Mouse (Mus musculus) limb, embryonic 11.5 days (tissue): ENCODE results near the gene Bod1l. TPM values are rescaled to one million over a fixed set of nuclear protein-coding genes. Genes with fewer than 3 reads are reported as not detected.

Source experiments
- ATAC-seq: fragments of 200-750 bp; cut with Nextera tagmentation; 2 replicates; pipeline ENCODE4 v1.8.0; 2017; ENCODE audit warnings: low read depth; ENCODE audit not compliant: insufficient number of reproducible peaks, low FRiP score, low TSS enrichment
- DNase-seq: peaks from one replicate; pipeline ENCODE4 v3.0.0-alpha.2; 2015; ENCODE audit warnings: low spot score
- H3K27ac ChIP-seq: fragments of 300-500 bp; sonication (generic); replicated peaks from 2 replicates; pipeline ENCODE4 v1.5.1; 2014; ENCODE audit warnings: low read depth, mild to moderate bottlenecking, low read length
- H3K27me3 ChIP-seq: fragments of 300-500 bp; sonication (generic); 2 replicates; pipeline ENCODE4 v1.6.1; 2014; ENCODE audit warnings: mild to moderate bottlenecking, low read length, mixed read lengths; ENCODE audit not compliant: control insufficient read depth, insufficient read depth
- H3K36me3 ChIP-seq: fragments of 300-500 bp; sonication (generic); 2 replicates; pipeline ENCODE4 v1.6.1; 2014; ENCODE audit warnings: mild to moderate bottlenecking, low read length, moderate library complexity, mixed read lengths; ENCODE audit not compliant: control insufficient read depth, insufficient read depth
- H3K4me1 ChIP-seq: fragments of 300-500 bp; sonication (generic); 2 replicates; pipeline ENCODE4 v1.6.1; 2014; ENCODE audit warnings: low read length, mixed read lengths; ENCODE audit not compliant: control insufficient read depth, insufficient read depth
- H3K4me2 ChIP-seq: fragments of 300-500 bp; sonication (generic); 2 replicates; pipeline ENCODE4 v1.6.1; 2014; ENCODE audit warnings: low read depth, mild to moderate bottlenecking, moderate library complexity; ENCODE audit not compliant: severe bottlenecking
- H3K4me3 ChIP-seq: fragments of 300-500 bp; sonication (generic); 2 replicates; pipeline ENCODE4 v1.5.1; 2014; ENCODE audit warnings: low read depth, low read length
- H3K9ac ChIP-seq: fragments of 300-500 bp; sonication (generic); 2 replicates; pipeline ENCODE4 v1.6.1; 2014; ENCODE audit warnings: mild to moderate bottlenecking, low read length
- H3K9me3 ChIP-seq: fragments of 300-500 bp; sonication (generic); 2 replicates; pipeline ENCODE4 v1.6.1; 2016; ENCODE audit warnings: low read length; ENCODE audit not compliant: control insufficient read depth
- WGBS: fragments of 180-500 bp; shearing (Covaris S2); extraction: QIAGEN DNeasy Blood & Tissue Kit; methylation state at CpG from one replicate; pipeline ENCODE4 v1.1.7; 2014; 5-methylcytosine and 5-hydroxymethylcytosine counted together
- polyA plus RNA-seq: library from polyadenylated mRNA; unstranded; fragments of >200 nt; fragmentation: Nextera tagmentation; extraction: Ambion mirVana; gene quantifications from 2 replicates; pipeline ENCODE4 v1.2.1, GENCODE M21; 2014

Bod1l gene
- polyA plus RNA-seq, 1 experiment from 2014 or later: 24.2 TPM

- Histone ChIP-seq H3K36me3 (peaks cover 15% of the 10 kb centered on the region), H3K9me3 (no peaks in the 10 kb centered on the region), H3K4me1 (no peaks in the 10 kb centered on the region), H3K27ac (no peak overlapping the region), H3K4me2 (no peak overlapping the region), H3K27me3 (no peaks in the 10 kb centered on the region), H3K4me3 (no peak overlapping the region), H3K9ac (no peak overlapping the region)
- ATAC-seq: no peak
- no peak for DNase-seq
- 61% methylated on average over 6 of the region's 6 CpGs for WGBS
Measured at GRCm38 (mm10) chr5:41788877-41789276, 55.2 kb downstream of the Bod1l start.

DNA sequence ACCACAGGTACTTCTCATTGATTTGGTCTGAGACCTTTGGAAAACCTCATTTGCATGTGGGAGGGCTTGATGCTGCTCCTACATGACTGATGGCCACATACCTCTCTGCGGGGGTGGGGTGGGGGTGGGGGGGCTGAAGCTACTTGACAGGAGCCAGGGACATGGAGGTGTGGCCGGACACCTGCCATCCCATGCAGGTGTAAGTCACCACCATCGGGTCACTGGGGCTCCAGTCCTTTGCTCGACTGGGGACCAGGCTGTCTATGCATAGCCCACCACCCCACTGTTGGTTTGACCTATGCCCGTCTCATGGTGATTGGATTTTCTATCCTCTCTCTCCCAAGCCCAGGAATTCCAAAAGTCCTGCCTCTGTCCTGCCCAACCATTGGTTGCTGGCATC, 62.2 kb downstream of the Bod1l start:
- H3K4me3 ChIP-seq: no peak overlapping the region
- ATAC-seq (peak; percentile 51), DNase-seq (no peak)
- no peak overlapping the region for H3K9ac ChIP-seq
- H3K36me3 ChIP-seq: peaks cover 7% of the 10 kb centered on the region; the same call in 1 of the 2 replicates
- no peaks in the 10 kb centered on the region for H3K27me3 ChIP-seq
- no peak overlapping the region for H3K4me2 ChIP-seq
- no peaks in the 10 kb centered on the region for H3K4me1 ChIP-seq
- 86% methylated on average over 5 of the region's 5 CpGs for WGBS
- H3K27ac ChIP-seq: no peak overlapping the region
- no peaks in the 10 kb centered on the region for H3K9me3 ChIP-seq

DNA sequence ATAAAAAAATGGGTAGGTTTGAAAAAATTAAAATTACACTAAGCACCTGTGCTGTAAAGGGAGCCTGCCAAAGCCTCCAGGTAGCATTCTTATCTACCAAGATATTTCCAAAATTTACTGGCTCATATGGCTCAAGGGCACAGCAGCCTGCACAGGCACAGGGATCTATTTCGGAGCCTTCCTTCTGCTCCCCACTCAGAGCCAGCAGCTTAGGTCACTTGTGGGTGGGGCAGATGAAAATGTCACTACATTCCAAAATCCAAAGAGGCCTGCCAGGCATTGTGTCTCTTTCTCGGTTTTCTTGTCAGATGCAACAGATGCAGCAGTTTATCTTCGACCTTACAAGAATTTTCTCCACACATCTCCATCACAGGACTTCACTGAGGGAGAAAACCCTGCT, 64.1 kb downstream of the Bod1l start:
- Histone ChIP-seq H3K9ac (no peak overlapping the region), H3K4me2 (no peak overlapping the region), H3K9me3 (no peaks in the 10 kb centered on the region), H3K4me1 (no peaks in the 10 kb centered on the region), H3K36me3 (no peaks in the 10 kb centered on the region), H3K4me3 (no peak overlapping the region), H3K27me3 (no peaks in the 10 kb centered on the region), H3K27ac (no peak overlapping the region)
- DNase-seq (no peak), ATAC-seq (no peak)
- WGBS: 80% methylated on average over 3 of the region's 3 CpGs

- no peaks in the 10 kb centered on the region for H3K4me1 ChIP-seq
- H3K4me2 ChIP-seq: no peak overlapping the region
- no peak overlapping the region for H3K27ac ChIP-seq
- no peaks in the 10 kb centered on the region for H3K9me3 ChIP-seq
- 24% methylated on average over 6 of the region's 6 CpGs for WGBS
- ATAC-seq (no peak), DNase-seq (no peak)
- H3K9ac ChIP-seq: no peak overlapping the region
- H3K36me3 ChIP-seq: no peaks in the 10 kb centered on the region
- H3K4me3 ChIP-seq: no peak overlapping the region
- H3K27me3 ChIP-seq: no peaks in the 10 kb centered on the region
Measured at GRCm38 (mm10) chr5:41775728-41776127, 68.4 kb downstream of the Bod1l start.

DNA sequence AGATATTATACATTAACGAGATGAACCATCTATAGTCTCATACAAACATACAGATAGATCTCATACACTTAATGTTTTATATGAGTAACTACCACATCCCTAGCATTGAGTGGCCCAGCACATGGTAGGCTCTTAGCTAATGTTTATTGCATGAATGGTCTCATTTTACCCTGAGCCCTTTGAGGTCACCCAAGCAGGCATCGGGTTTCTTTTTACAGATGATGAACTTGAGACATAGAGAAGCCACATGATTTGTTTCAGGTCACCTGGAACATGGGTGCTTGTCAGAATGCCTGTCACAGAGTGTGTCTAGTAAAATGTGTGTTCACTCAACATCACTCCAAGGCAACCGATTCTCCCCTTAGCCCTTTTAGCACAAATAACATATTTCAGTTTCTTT, 68.8 kb downstream of the Bod1l start:
- H3K27ac ChIP-seq: no peak overlapping the region
- H3K4me3 ChIP-seq: no peak overlapping the region
- H3K4me1 ChIP-seq: no peaks in the 10 kb centered on the region
- ATAC-seq (no peak), DNase-seq (no peak)
- no peaks in the 10 kb centered on the region for H3K36me3 ChIP-seq
- H3K27me3 ChIP-seq: no peaks in the 10 kb centered on the region
- no peaks in the 10 kb centered on the region for H3K9me3 ChIP-seq
- 66% methylated on average over 3 of the region's 3 CpGs for WGBS
- no peak overlapping the region for H3K9ac ChIP-seq
- H3K4me2 ChIP-seq: no peak overlapping the region

DNA sequence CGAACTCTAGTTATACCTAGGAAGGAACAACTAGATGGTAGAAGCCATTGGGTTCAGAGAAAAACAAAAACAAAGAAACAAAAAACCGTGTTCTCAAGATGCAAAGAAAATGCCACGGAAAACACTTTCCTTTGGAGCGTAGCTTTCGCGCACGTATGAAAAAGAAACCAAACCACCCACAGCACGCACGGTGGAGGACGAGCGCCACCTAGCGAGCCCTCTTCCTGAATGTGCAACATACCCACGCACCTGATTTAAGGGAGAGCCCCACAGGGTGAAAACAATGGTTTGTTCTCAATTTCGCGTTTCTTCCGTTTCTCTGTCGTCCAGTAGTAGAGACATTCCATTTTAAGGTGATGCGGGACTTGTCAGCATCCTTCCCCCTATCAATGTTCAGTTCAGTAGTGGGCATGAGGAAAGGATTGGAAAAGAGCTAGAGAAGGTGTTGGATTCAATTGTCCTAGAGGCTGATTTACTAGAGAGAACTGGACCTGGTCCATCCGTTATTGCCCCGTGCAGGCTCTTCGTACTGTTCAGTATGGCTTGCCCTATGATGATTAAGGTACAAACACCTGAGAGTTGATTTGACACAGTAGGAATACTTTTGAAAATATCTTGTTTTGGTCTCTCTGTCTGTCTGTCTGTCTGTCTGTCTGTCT, 75.6 kb downstream of the Bod1l start:
- Histone ChIP-seq H3K4me1 (peaks cover 12% of the 10 kb centered on the region; the same call in 1 of the 2 replicates), H3K27ac (no peak overlapping the region), H3K4me2 (peak overlapping the region; percentile 32; the same call in 1 of the 2 replicates), H3K4me3 (no peak overlapping the region), H3K9me3 (no peaks in the 10 kb centered on the region), H3K9ac (no peak overlapping the region), H3K27me3 (peaks cover 41% of the 10 kb centered on the region), H3K36me3 (no peaks in the 10 kb centered on the region)
- 6% methylated on average over 21 of the region's 21 CpGs for WGBS
- ATAC-seq (no peak), DNase-seq (peak; percentile 97)

DNA sequence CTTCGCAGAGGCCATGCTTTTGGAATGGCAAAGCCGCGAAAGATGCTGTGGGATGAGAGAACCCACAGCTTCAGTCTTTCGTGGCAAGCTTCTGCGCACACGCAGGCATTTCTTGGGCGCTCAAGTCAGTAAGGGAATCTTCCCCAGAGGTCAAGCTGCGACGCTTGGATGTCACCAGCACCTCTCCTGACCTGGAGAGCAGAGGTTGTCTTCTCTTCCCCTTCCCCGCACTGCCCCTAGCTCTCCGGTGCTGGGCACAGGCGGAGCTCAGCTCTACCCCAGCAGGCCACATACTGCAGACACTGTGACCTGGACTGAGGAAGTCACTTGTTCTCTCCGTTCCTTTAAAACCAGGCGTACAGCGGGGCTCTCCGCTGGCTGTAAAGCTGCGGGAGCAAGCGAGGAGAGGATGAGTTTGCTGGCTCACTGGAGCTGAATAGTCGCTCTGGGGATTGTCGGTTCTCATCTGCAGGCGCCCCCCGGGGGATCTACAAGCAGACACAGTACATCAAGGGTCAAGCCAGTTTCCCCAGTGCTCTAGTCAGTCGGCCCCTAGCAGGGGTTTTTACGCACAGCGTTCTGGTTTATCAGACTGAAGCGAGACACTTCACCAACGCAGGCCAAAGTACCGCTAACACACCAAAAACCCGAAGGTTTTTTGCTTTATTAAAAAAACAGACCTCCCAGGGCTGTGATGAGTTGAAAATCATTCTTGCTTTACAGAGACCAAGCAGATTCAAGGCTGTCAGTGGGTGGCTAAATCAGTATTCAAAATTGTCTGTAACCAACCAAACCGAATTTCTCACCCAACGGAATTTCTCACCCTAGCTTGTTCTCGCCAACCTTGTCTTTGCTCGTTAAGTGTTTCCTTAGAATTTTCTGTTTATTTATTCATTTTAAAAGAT, 76.6 kb downstream of the Bod1l start:
- DNase-seq (peak; percentile 57), ATAC-seq (no peak)
- H3K4me1 ChIP-seq: peaks cover 12% of the 10 kb centered on the region; the same call in 1 of the 2 replicates
- no peaks in the 10 kb centered on the region for H3K36me3 ChIP-seq
- H3K9ac ChIP-seq: no peak overlapping the region
- H3K9me3 ChIP-seq: no peaks in the 10 kb centered on the region
- H3K4me2 ChIP-seq: peak overlapping the region; percentile 32; the same call in 1 of the 2 replicates
- under 1% methylated on average over 33 of the region's 33 CpGs for WGBS
- peaks cover 51% of the 10 kb centered on the region for H3K27me3 ChIP-seq
- H3K4me3 ChIP-seq: no peak overlapping the region
- H3K27ac ChIP-seq: no peak overlapping the region

GRCm38 (mm10) chr5:41766406-41767010, 77.6 kb downstream of the Bod1l start:
- Histone ChIP-seq H3K9ac (no peak overlapping the region), H3K27me3 (peaks cover 61% of the 10 kb centered on the region), H3K9me3 (no peaks in the 10 kb centered on the region), H3K27ac (no peak overlapping the region), H3K4me3 (no peak overlapping the region), H3K36me3 (no peaks in the 10 kb centered on the region), H3K4me1 (peaks cover 12% of the 10 kb centered on the region; the same call in 1 of the 2 replicates), H3K4me2 (no peak overlapping the region)
- under 1% methylated on average over 27 of the region's 27 CpGs for WGBS
- DNase-seq (peak; percentile 65), ATAC-seq (no peak)
